Mouse (Mus musculus): ENCODE results near the gene Serinc5. TPM values are rescaled to one million over a fixed set of nuclear protein-coding genes. Genes with fewer than 3 reads are reported as not detected.

Gene Serinc5
- 19.9 and 20.8 TPM in 2 replicates for polyA plus RNA-seq (2015; fragmentation: Nextera tagmentation; extraction: Ambion mirVana)

- peak; percentile 99 for ATAC-seq (ENCODE audit: low read depth)
- WGBS, result 1% methylated on average over 55 of the region's 55 CpGs
Measured at GRCm38 (mm10) chr13:92610311-92611221, at the start of gene Serinc5. Gene Serinc5 (plus strand): TSS chr13:92611091.

GRCm38 (mm10) chr13:92576072-92576471 lies 34.8 kb upstream of the Serinc5 start, which contains the start of gene Spz1:
Gene Spz1 (minus strand): TSS chr13:92576172.
- no peaks in the 10 kb centered on the region for H3K36me3 ChIP-seq
- no peaks in the 10 kb centered on the region for H3K4me1 ChIP-seq (replicated peaks)
- ATAC-seq (ENCODE audit: low read depth), result no peak
- H3K27me3 ChIP-seq, result no peaks in the 10 kb centered on the region
- no peak within 1 kb of the TSS for H3K4me3 ChIP-seq
- H3K4me2 ChIP-seq, result no peak within 1 kb of the TSS
- H3K27ac ChIP-seq (replicated peaks), result no peak within 1 kb of the TSS
- H3K9me3 ChIP-seq, result no peaks in the 10 kb centered on the region
- H3K9ac ChIP-seq, result no peak within 1 kb of the TSS

More at GRCm38 (mm10) chr13:92610311-92611221, at the start of gene Serinc5:
- peak within 1 kb of the TSS; percentile 89 for H3K27ac ChIP-seq (replicated peaks)
- H3K4me1 ChIP-seq (replicated peaks), result peaks cover 34% of the 10 kb centered on the region
- H3K36me3 ChIP-seq, result no peaks in the 10 kb centered on the region
- H3K4me2 ChIP-seq, result peak within 1 kb of the TSS; percentile 76
- H3K9ac ChIP-seq, result peak within 1 kb of the TSS; percentile 89
- H3K27me3 ChIP-seq, result no peaks in the 10 kb centered on the region
- H3K9me3 ChIP-seq, result no peaks in the 10 kb centered on the region
- peak within 1 kb of the TSS; percentile 76 for H3K4me3 ChIP-seq

- WGBS, result 52% methylated on average over 6 of the region's 6 CpGs
- no peaks in the 10 kb centered on the region for H3K27me3 ChIP-seq
- no peaks in the 10 kb centered on the region for H3K4me1 ChIP-seq (replicated peaks)
- no peaks in the 10 kb centered on the region for H3K36me3 ChIP-seq
- no peak for ATAC-seq (ENCODE audit: low read depth)
- H3K9ac ChIP-seq, result no peak overlapping the region
- H3K9me3 ChIP-seq, result no peaks in the 10 kb centered on the region
- no peak overlapping the region for H3K4me2 ChIP-seq
- H3K27ac ChIP-seq (replicated peaks), result no peak overlapping the region
- H3K4me3 ChIP-seq, result no peak overlapping the region
Measured at GRCm38 (mm10) chr13:92576688-92577087, 34.2 kb upstream of the Serinc5 start.

- no peaks in the 10 kb centered on the region for H3K36me3 ChIP-seq
- 78% methylated on average over 4 of the region's 4 CpGs for whole genome bisulfite sequencing
- H3K27me3 ChIP-seq, result no peaks in the 10 kb centered on the region
- H3K9me3 ChIP-seq, result no peaks in the 10 kb centered on the region
- no peak overlapping the region for H3K4me3 ChIP-seq
- no peaks in the 10 kb centered on the region for H3K4me1 ChIP-seq (replicated peaks)
- ATAC-seq (ENCODE audit: low read depth), result no peak
- no peak overlapping the region for H3K9ac ChIP-seq
- H3K27ac ChIP-seq (replicated peaks), result no peak overlapping the region
- H3K4me2 ChIP-seq, result no peak overlapping the region
Measured at GRCm38 (mm10) chr13:92578210-92578609, 32.7 kb upstream of the Serinc5 start.

GRCm38 (mm10) chr13:92580220-92581043 lies 30.5 kb upstream of the Serinc5 start:
- Histone ChIP-seq H3K27ac (replicated peaks) (no peak overlapping the region), H3K27me3 (no peaks in the 10 kb centered on the region), H3K9ac (no peak overlapping the region), H3K4me2 (no peak overlapping the region), H3K4me1 (replicated peaks) (no peaks in the 10 kb centered on the region), H3K36me3 (no peaks in the 10 kb centered on the region), H3K9me3 (no peaks in the 10 kb centered on the region), H3K4me3 (no peak overlapping the region)
- peak; percentile 47; the same call in 1 of the 2 replicates for ATAC-seq (ENCODE audit: low read depth)
- 37% methylated on average over 10 of the region's 10 CpGs for WGBS

GRCm38 (mm10) chr13:92584094-92584717 lies 26.7 kb upstream of the Serinc5 start:
- Histone ChIP-seq H3K4me2 (no peak overlapping the region), H3K27me3 (no peaks in the 10 kb centered on the region), H3K4me1 (replicated peaks) (no peaks in the 10 kb centered on the region), H3K9me3 (no peaks in the 10 kb centered on the region), H3K9ac (no peak overlapping the region), H3K4me3 (no peak overlapping the region), H3K27ac (replicated peaks) (no peak overlapping the region), H3K36me3 (no peaks in the 10 kb centered on the region)
- no peak for ATAC-seq (ENCODE audit: low read depth)
- WGBS, result 62% methylated on average over 8 of the region's 8 CpGs

GRCm38 (mm10) chr13:92588704-92589103 lies 22.2 kb upstream of the Serinc5 start:
- Histone ChIP-seq H3K27ac (replicated peaks) (no peak overlapping the region), H3K9ac (no peak overlapping the region), H3K4me2 (no peak overlapping the region), H3K27me3 (no peaks in the 10 kb centered on the region), H3K4me1 (replicated peaks) (peaks cover 12% of the 10 kb centered on the region), H3K36me3 (no peaks in the 10 kb centered on the region), H3K4me3 (no peak overlapping the region), H3K9me3 (no peaks in the 10 kb centered on the region)
- no peak for ATAC-seq (ENCODE audit: low read depth)
- 54% methylated on average over 3 of the region's 3 CpGs for WGBS

- Histone ChIP-seq H3K36me3 (no peaks in the 10 kb centered on the region), H3K9ac (no peak overlapping the region), H3K4me2 (no peak overlapping the region), H3K4me1 (replicated peaks) (peaks cover 18% of the 10 kb centered on the region), H3K27me3 (no peaks in the 10 kb centered on the region), H3K9me3 (no peaks in the 10 kb centered on the region), H3K27ac (replicated peaks) (no peak overlapping the region), H3K4me3 (no peak overlapping the region)
- ATAC-seq (ENCODE audit: low read depth), result no peak
Measured at GRCm38 (mm10) chr13:92589255-92589654, 21.6 kb upstream of the Serinc5 start.

GRCm38 (mm10) chr13:92591225-92591624 lies 19.7 kb upstream of the Serinc5 start:
- Histone ChIP-seq H3K27me3 (no peaks in the 10 kb centered on the region), H3K9me3 (no peaks in the 10 kb centered on the region), H3K36me3 (no peaks in the 10 kb centered on the region), H3K4me1 (replicated peaks) (peaks cover 31% of the 10 kb centered on the region), H3K9ac (no peak overlapping the region), H3K27ac (replicated peaks) (no peak overlapping the region), H3K4me3 (no peak overlapping the region), H3K4me2 (no peak overlapping the region)
- no peak for ATAC-seq (ENCODE audit: low read depth)
- 48% methylated on average over 3 of the region's 3 CpGs for WGBS

- 25% methylated on average over 5 of the region's 5 CpGs for WGBS
- Histone ChIP-seq H3K9me3 (no peaks in the 10 kb centered on the region), H3K27me3 (no peaks in the 10 kb centered on the region), H3K4me3 (no peak overlapping the region), H3K9ac (no peak overlapping the region), H3K36me3 (no peaks in the 10 kb centered on the region), H3K27ac (replicated peaks) (no peak overlapping the region), H3K4me2 (no peak overlapping the region), H3K4me1 (replicated peaks) (peaks cover 31% of the 10 kb centered on the region)
- ATAC-seq (ENCODE audit: low read depth), result no peak
Measured at GRCm38 (mm10) chr13:92592268-92592785, 18.6 kb upstream of the Serinc5 start.

GRCm38 (mm10) chr13:92592786-92593635 lies 17.9 kb upstream of the Serinc5 start:
- WGBS, result 14% methylated on average over 12 of the region's 12 CpGs

More at GRCm38 (mm10) chr13:92592786-92593635, 17.9 kb upstream of the Serinc5 start:
- H3K9me3 ChIP-seq, result no peaks in the 10 kb centered on the region
- peaks cover 31% of the 10 kb centered on the region for H3K4me1 ChIP-seq (replicated peaks)
- peak overlapping the region; percentile 24; the same call in 1 of the 2 replicates for H3K4me2 ChIP-seq
- H3K27me3 ChIP-seq, result no peaks in the 10 kb centered on the region
- no peak overlapping the region for H3K9ac ChIP-seq
- ATAC-seq (ENCODE audit: low read depth), result no peak; the same call in 1 of the 2 replicates
- no peaks in the 10 kb centered on the region for H3K36me3 ChIP-seq
- peak overlapping the region; percentile 56; the same call in 1 of the 2 replicates for H3K27ac ChIP-seq (replicated peaks)
- no peak overlapping the region for H3K4me3 ChIP-seq
